ENCODE assay signal across 1 mouse cellular context in the genomic region with DNA sequence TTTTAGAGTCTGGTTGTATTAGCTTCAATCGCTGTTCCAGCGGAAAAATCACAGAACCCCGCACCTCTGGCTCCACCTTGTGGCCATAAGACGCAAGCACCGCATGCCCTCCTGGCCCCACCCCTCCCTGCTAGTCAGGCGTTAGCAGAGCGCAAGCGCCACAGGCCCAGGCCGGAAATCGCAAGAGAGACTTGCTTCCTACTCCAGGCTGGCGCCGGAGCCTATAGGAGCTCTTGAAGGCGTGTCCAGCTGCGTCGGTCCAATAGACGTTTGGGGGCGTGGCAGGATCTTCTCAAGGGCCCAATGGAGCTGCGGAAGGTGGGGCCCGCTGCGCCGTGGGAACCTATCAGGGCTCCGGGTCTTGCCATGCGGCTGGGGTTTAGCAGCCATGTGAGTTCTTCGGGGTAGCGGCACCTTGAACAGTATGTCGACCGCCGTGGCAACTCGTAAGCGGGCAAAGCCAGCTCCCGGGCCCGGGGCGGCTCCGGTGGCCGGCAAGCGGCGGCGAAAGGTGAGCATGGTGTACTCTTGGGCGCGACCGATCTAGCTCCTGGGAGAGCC.
A peak's percentile ranks its signal among the peaks of the same experiment; 100 is the strongest.
TF ChIP-seq lines count a peak whose summit lies in the region.

A gene (minus strand): TSS at position 26 of the 561 bp plus-strand sequence.

TF ChIP-seq in MEL, 35 proteins besides CTCF, POLR2A, EP300 and RAD21 (continued from another document):
- TF ChIP-seq CHD2 (IDR thresholded peaks at IDR 0.05; ENCODE audit: low read length), result peak; percentile 48; the same call in 1 of the 2 replicates
- peak; percentile 96 for TF ChIP-seq ELF1 (IDR thresholded peaks at IDR 0.05; ENCODE audit: low read depth, low read length)
- TF ChIP-seq NRF1 (IDR thresholded peaks at IDR 0.05; ENCODE audit: insufficient read depth, low read depth, low read length, poor library complexity, severe bottlenecking), result peak; percentile 93
- TF ChIP-seq JUND (IDR thresholded peaks at IDR 0.05; ENCODE audit: low read depth, low read length), result no peak
